Mouse (Mus musculus) spleen, adult 2 months (tissue): ENCODE measurements at regions not wholly inside any gene's neighbourhood (a gene's known extent, or its start where the extent isn't known, plus 50 kb on each side); places are given as distances from the start of the nearest gene placed in this dataset.

Source experiments
- CTCF ChIP-seq: fragments of 200-500 bp; IDR thresholded peaks from 2 replicates; pipeline ENCODE4 v1.5.1; 2011; ENCODE audit warnings: mild to moderate bottlenecking, inconsistent platforms; ENCODE audit not compliant: insufficient read depth, insufficient read length, insufficient replicate concordance; ENCODE audit errors: extremely low read depth
- POLR2A ChIP-seq: fragments of 200-500 bp; IDR thresholded peaks from 2 replicates; pipeline ENCODE4 v1.6.1; 2011; ENCODE audit warnings: low read depth, low read length, inconsistent platforms

- no peak for TF ChIP-seq CTCF
- no peak for TF ChIP-seq POLR2A
Measured at GRCm38 (mm10) chr16:25199984-25200383, 86.6 kb upstream of the Tprg start.
